Mouse (Mus musculus) forebrain, embryonic 10.5 days (tissue): Measurements from ENCODE around the gene Naif1. TPM values are rescaled to one million over a fixed set of nuclear protein-coding genes. Genes with fewer than 3 reads are reported as not detected.

Experiments
- DNase-seq: peaks from one replicate; pipeline ENCODE4 v3.0.0-alpha.2; 2017; ENCODE audit warnings: low spot score; ENCODE audit errors: extremely low spot score
- H3K27ac ChIP-seq: fragments of 300-500 bp; sonication (generic); 2 replicates; pipeline ENCODE4 v1.5.1; 2016; ENCODE audit warnings: mild to moderate bottlenecking
- H3K27me3 ChIP-seq: fragments of 300-500 bp; sonication (generic); 2 replicates; pipeline ENCODE4 v1.6.1; 2016; ENCODE audit warnings: mild to moderate bottlenecking; ENCODE audit not compliant: poor library complexity, severe bottlenecking
- H3K36me3 ChIP-seq: fragments of 300-500 bp; sonication (generic); replicated peaks from 2 replicates; pipeline ENCODE4 v1.6.1; 2016; ENCODE audit warnings: mild to moderate bottlenecking, moderate library complexity
- H3K4me1 ChIP-seq: fragments of 300-500 bp; sonication (generic); 2 replicates; pipeline ENCODE4 v1.6.1; 2016
- H3K4me3 ChIP-seq: fragments of 300-500 bp; sonication (generic); 2 replicates; pipeline ENCODE4 v1.5.1; 2016; ENCODE audit warnings: mild to moderate bottlenecking, moderate library complexity
- H3K9me3 ChIP-seq: fragments of 300-500 bp; sonication (generic); 2 replicates; pipeline ENCODE4 v1.6.1; 2016; ENCODE audit warnings: mild to moderate bottlenecking, moderate library complexity
- WGBS: fragments of 180-500 bp; shearing (Covaris S2); methylation state at CpG from one replicate; pipeline ENCODE4 v1.1.7; 2016; 5-methylcytosine and 5-hydroxymethylcytosine counted together
- polyA plus RNA-seq: library from polyadenylated mRNA; unstranded; fragments of >200 nt; fragmentation: Nextera tagmentation; extraction: Ambion mirVana; gene quantifications from 2 replicates; pipeline ENCODE4 v1.2.1, GENCODE M21; 2016

Naif1 gene
- polyA plus RNA-seq, 1 experiment from 2014 or later, result 6.7 TPM

- no peak overlapping the region for H3K27ac ChIP-seq
- no peak for DNase-seq
- peaks cover 8% of the 10 kb centered on the region for H3K9me3 ChIP-seq
- H3K4me1 ChIP-seq, result peaks cover 2% of the 10 kb centered on the region; the same call in 1 of the 2 replicates
- no peak overlapping the region for H3K4me3 ChIP-seq
- no peaks in the 10 kb centered on the region for H3K36me3 ChIP-seq
- WGBS, result 87% methylated on average over 5 of the region's 5 CpGs
- H3K27me3 ChIP-seq, result no peaks in the 10 kb centered on the region
These were observed 50.2 kb downstream of the Naif1 start for GRCm38 (mm10) chr2:32500461-32500860.

- no peak overlapping the region for H3K27ac ChIP-seq
- H3K4me3 ChIP-seq, result no peak overlapping the region
- H3K4me1 ChIP-seq, result peaks cover 1% of the 10 kb centered on the region; the same call in 1 of the 2 replicates
- 81% methylated on average over 5 of the region's 5 CpGs for WGBS
- no peaks in the 10 kb centered on the region for H3K27me3 ChIP-seq
- peaks cover 8% of the 10 kb centered on the region for H3K9me3 ChIP-seq
- DNase-seq, result no peak
- no peaks in the 10 kb centered on the region for H3K36me3 ChIP-seq
These were observed 51.6 kb downstream of the Naif1 start for GRCm38 (mm10) chr2:32501754-32502324.

DNA sequence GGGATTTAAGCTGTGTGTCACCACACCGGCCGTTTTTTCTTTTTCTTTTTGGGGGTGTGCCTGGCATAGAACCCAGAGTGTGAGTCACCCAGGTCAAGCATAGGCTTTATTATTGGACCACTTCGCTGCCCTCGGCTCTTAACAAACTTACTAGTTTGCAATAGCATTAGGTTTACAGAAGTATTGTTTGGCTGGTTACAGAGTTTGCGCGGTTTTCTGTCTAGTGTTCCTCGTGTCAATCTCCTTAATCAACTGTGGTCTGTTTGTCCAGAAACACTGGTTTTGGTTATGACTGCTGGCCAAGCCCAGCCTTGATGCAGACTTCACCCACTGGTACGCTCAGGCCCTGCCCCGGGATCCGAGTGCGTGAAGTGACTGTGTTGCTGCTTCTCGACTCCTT, 52.6 kb downstream of the Naif1 start:
- 92% methylated on average over 12 of the region's 12 CpGs for WGBS
- no peak for DNase-seq
- Histone ChIP-seq H3K9me3 (peaks cover 8% of the 10 kb centered on the region), H3K4me1 (peaks cover 11% of the 10 kb centered on the region), H3K36me3 (no peaks in the 10 kb centered on the region), H3K27ac (peak overlapping the region; percentile 58; the same call in 1 of the 2 replicates), H3K27me3 (no peaks in the 10 kb centered on the region), H3K4me3 (no peak overlapping the region)

DNA sequence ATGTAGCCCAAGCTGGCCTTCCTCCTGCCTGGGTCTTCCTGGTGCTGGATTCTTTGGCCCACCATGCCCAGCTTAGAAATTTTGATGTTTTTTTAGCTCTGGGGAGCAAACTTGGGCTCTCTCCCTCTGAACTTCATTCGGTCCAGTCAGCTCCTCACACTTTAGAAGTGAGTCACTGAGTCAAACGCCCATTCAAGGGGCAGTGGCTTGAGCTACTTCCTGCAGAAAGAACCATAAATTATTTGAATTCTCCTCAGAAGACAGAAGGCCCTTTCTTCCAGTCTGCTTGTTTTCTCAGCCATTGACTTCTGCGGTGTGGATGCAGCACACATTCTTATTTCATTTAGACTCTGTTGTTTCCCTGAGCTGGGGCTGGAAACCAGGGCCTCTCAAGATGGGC, 53.3 kb downstream of the Naif1 start:
- DNase-seq, result no peak
- Histone ChIP-seq H3K27me3 (no peaks in the 10 kb centered on the region), H3K9me3 (peaks cover 5% of the 10 kb centered on the region), H3K4me1 (peaks cover 17% of the 10 kb centered on the region), H3K4me3 (no peak overlapping the region), H3K27ac (peak overlapping the region; percentile 58; the same call in 1 of the 2 replicates), H3K36me3 (no peaks in the 10 kb centered on the region)
- 62% methylated on average over 3 of the region's 3 CpGs for WGBS

GRCm38 (mm10) chr2:32505536-32505935, 55.3 kb downstream of the Naif1 start:
- Histone ChIP-seq H3K4me3 (no peak overlapping the region), H3K4me1 (peaks cover 28% of the 10 kb centered on the region), H3K27me3 (no peaks in the 10 kb centered on the region), H3K27ac (no peak overlapping the region), H3K36me3 (no peaks in the 10 kb centered on the region), H3K9me3 (no peaks in the 10 kb centered on the region; the same call in 1 of the 2 replicates)
- no peak for DNase-seq
- WGBS, result 93% methylated on average over 2 of the region's 2 CpGs

Other genes starting within 250 kb of the Naif1 start
- gene Pomt1, start 213.9 kb upstream of the Naif1 start, polyA plus RNA-seq, result 26.6 and 29.7 TPM in 2 replicates
- gene Uck1, start 190.3 kb upstream of the Naif1 start, polyA plus RNA-seq, result 83.6 and 91.4 TPM in 2 replicates
- gene Golga2, start 163.1 kb upstream of the Naif1 start, polyA plus RNA-seq, result 16.6 and 17.4 TPM in 2 replicates
- gene Swi5, start 162.4 kb upstream of the Naif1 start, polyA plus RNA-seq, result 529 and 531 TPM in 2 replicates
- gene Ciz1, start 98.1 kb upstream of the Naif1 start, polyA plus RNA-seq, result 57.7 and 70.3 TPM in 2 replicates
- 7.8 and 9.7 TPM in 2 replicates for gene Dnm1, start 97.1 kb upstream of the Naif1 start, polyA plus RNA-seq
- gene 1110008P14Rik, start 68.5 kb upstream of the Naif1 start, polyA plus RNA-seq, result 36.3 and 37.5 TPM in 2 replicates
- not detected in 2 replicates for gene Lcn2, start 62.2 kb upstream of the Naif1 start, polyA plus RNA-seq
- 23.8 and 26.4 TPM in 2 replicates for gene Ptges2, start 54.6 kb upstream of the Naif1 start, polyA plus RNA-seq
- gene Slc25a25, start 988 bp downstream of the Naif1 start, polyA plus RNA-seq, result 25.0 and 26.3 TPM in 2 replicates
- gene Fam102a, start 84.9 kb downstream of the Naif1 start, polyA plus RNA-seq, result 7.3 and 7.8 TPM in 2 replicates
- 104 and 105 TPM in 2 replicates for gene Dpm2, start 120.4 kb downstream of the Naif1 start, polyA plus RNA-seq
- gene Pip5kl1, start 124.3 kb downstream of the Naif1 start, polyA plus RNA-seq, result 1.8 TPM in 2 replicates
- gene 9430097D07Rik, start 125.2 kb downstream of the Naif1 start, polyA plus RNA-seq, result 0.19 and 0.30 TPM in 2 replicates
- 15.7 and 17.6 TPM in 2 replicates for gene St6galnac4, start 136.6 kb downstream of the Naif1 start, polyA plus RNA-seq
- gene St6galnac6, start 149.3 kb downstream of the Naif1 start, polyA plus RNA-seq, result 13.3 and 13.8 TPM in 2 replicates
- 17.8 and 20.2 TPM in 2 replicates for gene Ak1, start 171.3 kb downstream of the Naif1 start, polyA plus RNA-seq
- gene Eng, start 196.1 kb downstream of the Naif1 start, polyA plus RNA-seq, result 24.5 and 24.7 TPM in 2 replicates